Mouse (Mus musculus): Measurements from ENCODE around the gene Cast.

- TF ChIP-seq CTCF (conservative IDR thresholded peaks at IDR 0.05 in 1 of 2, IDR thresholded peaks at IDR 0.05 in 1 of 2; ENCODE audit: low read depth in 2 of 2, low read length in 2 of 2) (no peak), TBP (conservative IDR thresholded peaks at IDR 0.05; ENCODE audit: low read depth, low read length) (no peak), MAZ (IDR thresholded peaks at IDR 0.05; ENCODE audit: low read depth, low read length) (no peak), IRF4 (IDR thresholded peaks at IDR 0.05; ENCODE audit: low read depth, low read length) (no peak), NRF1 (IDR thresholded peaks at IDR 0.05; ENCODE audit: low read depth, low read length) (no peak), POLR2A (IDR thresholded peaks at IDR 0.05; ENCODE audit: low read depth, low read length) (no peak)
These were observed 74.9 kb downstream of the Cast start for GRCm38 (mm10) chr13:74733726-74734125.
